Mouse (Mus musculus): ENCODE results near the gene C130026I21Rik. TPM values are rescaled to one million over a fixed set of nuclear protein-coding genes. Genes with fewer than 3 reads are reported as not detected.
"Not testable (repeated sequence)": the region's sequence is repeated elsewhere in the genome, so short reads cannot be mapped to it uniquely, and the experiment has no call there.

Gene C130026I21Rik
- 0.26 TPM in 1 of 2 replicates, not detected in the other for polyA plus RNA-seq (2016; fragmentation: Nextera tagmentation; extraction: Ambion mirVana)

- H3K27me3 ChIP-seq = not testable (repeated sequence)
- no CpG with 5 or more reads among the region's 6 CpGs for WGBS
These were observed at the start of gene C130026I21Rik for GRCm38 (mm10) chr1:85270466-85270865. C130026I21Rik (minus strand) TSS chr1:85270566.

GRCm38 (mm10) chr1:85287063-85287462 lies 16.7 kb upstream of the C130026I21Rik start:
- not testable (repeated sequence) for H3K9me3 ChIP-seq; H3K36me3 ChIP-seq (replicated peaks); H3K4me3 ChIP-seq (replicated peaks); ATAC-seq (ENCODE audit: low FRiP score); H3K4me1 ChIP-seq; H3K27me3 ChIP-seq; H3K9ac ChIP-seq; H3K4me2 ChIP-seq; H3K27ac ChIP-seq
- 47% methylated on average over 4 of the region's 5 CpGs for WGBS

More at GRCm38 (mm10) chr1:85270466-85270865, at the start of gene C130026I21Rik:
- not testable (repeated sequence) for ATAC-seq (ENCODE audit: low FRiP score); H3K4me2 ChIP-seq; H3K9ac ChIP-seq; H3K9me3 ChIP-seq; H3K27ac ChIP-seq; H3K36me3 ChIP-seq (replicated peaks); H3K4me3 ChIP-seq (replicated peaks); H3K4me1 ChIP-seq

GRCm38 (mm10) chr1:85276421-85276820 lies 6.1 kb upstream of the C130026I21Rik start:
- not testable (repeated sequence) for H3K9me3 ChIP-seq

GRCm38 (mm10) chr1:85258634-85259033 lies 11.7 kb downstream of the C130026I21Rik start:
- H3K27ac ChIP-seq; H3K4me2 ChIP-seq; H3K27me3 ChIP-seq; H3K9ac ChIP-seq; H3K36me3 ChIP-seq (replicated peaks); H3K4me3 ChIP-seq (replicated peaks); H3K4me1 ChIP-seq; H3K9me3 ChIP-seq; ATAC-seq (ENCODE audit: low FRiP score): not testable (repeated sequence)
- WGBS = 59% methylated on average over 2 of the region's 2 CpGs

More at GRCm38 (mm10) chr1:85276421-85276820, 6.1 kb upstream of the C130026I21Rik start:
- not testable (repeated sequence) for ATAC-seq (ENCODE audit: low FRiP score); H3K9ac ChIP-seq; H3K36me3 ChIP-seq (replicated peaks); H3K27ac ChIP-seq; H3K27me3 ChIP-seq; H3K4me2 ChIP-seq; H3K4me3 ChIP-seq (replicated peaks); H3K4me1 ChIP-seq
- WGBS = 76% methylated on average over 4 of the region's 5 CpGs

- not testable (repeated sequence) for ATAC-seq (ENCODE audit: low FRiP score); H3K4me3 ChIP-seq (replicated peaks); H3K9ac ChIP-seq; H3K4me2 ChIP-seq; H3K4me1 ChIP-seq; H3K27me3 ChIP-seq; H3K36me3 ChIP-seq (replicated peaks); H3K27ac ChIP-seq
- H3K9me3 ChIP-seq = peaks cover 21% of the 10 kb centered on the region
- WGBS = 59% methylated on average over 2 of the region's 3 CpGs
These were observed 15.1 kb downstream of the C130026I21Rik start for GRCm38 (mm10) chr1:85255217-85255616.

- H3K27me3 ChIP-seq; H3K27ac ChIP-seq; H3K9ac ChIP-seq; H3K4me3 ChIP-seq (replicated peaks); H3K4me2 ChIP-seq; H3K36me3 ChIP-seq (replicated peaks); ATAC-seq (ENCODE audit: low FRiP score); H3K4me1 ChIP-seq: not testable (repeated sequence)
- H3K9me3 ChIP-seq = peaks cover 38% of the 10 kb centered on the region
- 86% methylated on average over 4 of the region's 4 CpGs for WGBS
These were observed 19.2 kb downstream of the C130026I21Rik start for GRCm38 (mm10) chr1:85251211-85251610.

- 65% methylated on average over 3 of the region's 3 CpGs for WGBS
- H3K4me2 ChIP-seq; H3K4me1 ChIP-seq; H3K27ac ChIP-seq; H3K4me3 ChIP-seq (replicated peaks); ATAC-seq (ENCODE audit: low FRiP score); H3K36me3 ChIP-seq (replicated peaks); H3K27me3 ChIP-seq; H3K9ac ChIP-seq: not testable (repeated sequence)
- peaks cover 42% of the 10 kb centered on the region for H3K9me3 ChIP-seq
These were observed 21.4 kb downstream of the C130026I21Rik start for GRCm38 (mm10) chr1:85248985-85249384.

GRCm38 (mm10) chr1:85246776-85247460 lies 23.4 kb downstream of the C130026I21Rik start:
- H3K4me3 ChIP-seq (replicated peaks); H3K27me3 ChIP-seq; ATAC-seq (ENCODE audit: low FRiP score); H3K4me1 ChIP-seq; H3K27ac ChIP-seq; H3K9ac ChIP-seq; H3K4me2 ChIP-seq; H3K36me3 ChIP-seq (replicated peaks): not testable (repeated sequence)
- 71% methylated on average over 8 of the region's 8 CpGs for WGBS
- H3K9me3 ChIP-seq = peaks cover 48% of the 10 kb centered on the region

- not testable (repeated sequence) for H3K4me1 ChIP-seq; H3K4me3 ChIP-seq (replicated peaks); ATAC-seq (ENCODE audit: low FRiP score); H3K36me3 ChIP-seq (replicated peaks); H3K4me2 ChIP-seq; H3K27me3 ChIP-seq; H3K9ac ChIP-seq; H3K27ac ChIP-seq
- WGBS = 86% methylated on average over 5 of the region's 5 CpGs
- H3K9me3 ChIP-seq = peaks cover 44% of the 10 kb centered on the region
These were observed 24.1 kb downstream of the C130026I21Rik start for GRCm38 (mm10) chr1:85246266-85246665.

- not testable (repeated sequence) for ATAC-seq (ENCODE audit: low FRiP score); H3K27ac ChIP-seq; H3K9ac ChIP-seq; H3K27me3 ChIP-seq; H3K36me3 ChIP-seq (replicated peaks); H3K4me1 ChIP-seq; H3K4me3 ChIP-seq (replicated peaks); H3K4me2 ChIP-seq
- WGBS = 66% methylated on average over 3 of the region's 4 CpGs
- H3K9me3 ChIP-seq = peaks cover 40% of the 10 kb centered on the region
These were observed 25.4 kb downstream of the C130026I21Rik start for GRCm38 (mm10) chr1:85244941-85245340.

- H3K4me3 ChIP-seq (replicated peaks); ATAC-seq (ENCODE audit: low FRiP score); H3K4me1 ChIP-seq; H3K9ac ChIP-seq; H3K4me2 ChIP-seq; H3K27me3 ChIP-seq; H3K27ac ChIP-seq; H3K36me3 ChIP-seq (replicated peaks): not testable (repeated sequence)
- H3K9me3 ChIP-seq = peaks cover 43% of the 10 kb centered on the region
- WGBS = 72% methylated on average over 2 of the region's 2 CpGs
These were observed 27.3 kb downstream of the C130026I21Rik start for GRCm38 (mm10) chr1:85243023-85243422.

- not testable (repeated sequence) for ATAC-seq (ENCODE audit: low FRiP score); H3K4me3 ChIP-seq (replicated peaks); H3K27ac ChIP-seq; H3K27me3 ChIP-seq; H3K36me3 ChIP-seq (replicated peaks); H3K4me1 ChIP-seq; H3K9ac ChIP-seq; H3K4me2 ChIP-seq
- WGBS = 70% methylated on average over 4 of the region's 4 CpGs
- H3K9me3 ChIP-seq = peaks cover 26% of the 10 kb centered on the region
These were observed 31.2 kb downstream of the C130026I21Rik start for GRCm38 (mm10) chr1:85239018-85239775.

GRCm38 (mm10) chr1:85206531-85206930 lies 63.8 kb downstream of the C130026I21Rik start:
- WGBS = 50% methylated on average over 1 of the region's 2 CpGs
- H3K4me3 ChIP-seq (replicated peaks); H3K4me1 ChIP-seq; H3K9me3 ChIP-seq; H3K27me3 ChIP-seq; H3K4me2 ChIP-seq; H3K36me3 ChIP-seq (replicated peaks); ATAC-seq (ENCODE audit: low FRiP score); H3K9ac ChIP-seq; H3K27ac ChIP-seq: not testable (repeated sequence)
